Mouse (Mus musculus): ENCODE data around the gene Cacna2d1. TPM values are rescaled to one million over a fixed set of nuclear protein-coding genes. Genes with fewer than 3 reads are reported as not detected.

Gene Cacna2d1
- polyA plus RNA-seq, 1 experiment from 2014 or later, result 24.1 TPM

DNA sequence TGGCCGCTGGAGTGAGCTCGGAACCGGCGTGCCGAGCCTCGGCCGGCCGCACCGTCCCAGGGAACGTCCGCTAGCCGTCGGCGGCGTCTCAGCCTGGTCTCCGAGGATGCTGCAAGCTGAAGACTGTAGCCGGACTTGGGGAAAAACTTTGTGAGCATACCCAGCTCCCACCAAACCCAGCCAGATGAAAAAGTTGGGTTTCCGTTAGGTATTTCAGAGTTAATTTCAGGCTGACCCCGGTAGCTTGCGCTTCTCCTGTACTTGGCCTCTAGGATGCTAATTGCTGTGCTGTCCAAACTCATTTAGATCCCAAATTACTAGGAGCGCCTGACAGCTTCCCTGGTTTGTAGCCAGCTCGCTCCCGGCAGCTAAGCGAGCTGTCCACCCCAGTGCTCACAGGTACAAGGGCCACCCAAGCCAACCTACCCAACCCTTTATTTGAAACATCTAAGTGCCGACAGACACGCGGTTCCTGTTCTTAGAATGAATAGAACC lies 790 bp downstream of the Cacna2d1 start:
- Histone ChIP-seq H3K9ac (ENCODE audit: low read depth, low read length) (peak overlapping the region; percentile 91), H3K4me1 (ENCODE audit: control insufficient read depth, insufficient read depth, low read length) (peaks cover 9% of the 10 kb centered on the region; the same call in 1 of the 2 replicates), H3K4me3 (ENCODE audit: low read length) (peak overlapping the region; percentile 73), H3K9me3 (ENCODE audit: control insufficient read depth, low read length) (no peaks in the 10 kb centered on the region), H3K36me3 (ENCODE audit: control insufficient read depth, insufficient read depth, low read length) (no peaks in the 10 kb centered on the region), H3K4me2 (replicated peaks; ENCODE audit: low read depth, low read length) (peak overlapping the region; percentile 82), H3K27ac (ENCODE audit: low read depth, low read length) (peak overlapping the region; percentile 88), H3K27me3 (ENCODE audit: control insufficient read depth, insufficient read depth, low read length) (no peaks in the 10 kb centered on the region)
- under 1% methylated on average over 27 of the region's 27 CpGs for WGBS
- peak; percentile 16; the same call in 1 of the 2 replicates for ATAC-seq (ENCODE audit: low FRiP score, low TSS enrichment)

DNA sequence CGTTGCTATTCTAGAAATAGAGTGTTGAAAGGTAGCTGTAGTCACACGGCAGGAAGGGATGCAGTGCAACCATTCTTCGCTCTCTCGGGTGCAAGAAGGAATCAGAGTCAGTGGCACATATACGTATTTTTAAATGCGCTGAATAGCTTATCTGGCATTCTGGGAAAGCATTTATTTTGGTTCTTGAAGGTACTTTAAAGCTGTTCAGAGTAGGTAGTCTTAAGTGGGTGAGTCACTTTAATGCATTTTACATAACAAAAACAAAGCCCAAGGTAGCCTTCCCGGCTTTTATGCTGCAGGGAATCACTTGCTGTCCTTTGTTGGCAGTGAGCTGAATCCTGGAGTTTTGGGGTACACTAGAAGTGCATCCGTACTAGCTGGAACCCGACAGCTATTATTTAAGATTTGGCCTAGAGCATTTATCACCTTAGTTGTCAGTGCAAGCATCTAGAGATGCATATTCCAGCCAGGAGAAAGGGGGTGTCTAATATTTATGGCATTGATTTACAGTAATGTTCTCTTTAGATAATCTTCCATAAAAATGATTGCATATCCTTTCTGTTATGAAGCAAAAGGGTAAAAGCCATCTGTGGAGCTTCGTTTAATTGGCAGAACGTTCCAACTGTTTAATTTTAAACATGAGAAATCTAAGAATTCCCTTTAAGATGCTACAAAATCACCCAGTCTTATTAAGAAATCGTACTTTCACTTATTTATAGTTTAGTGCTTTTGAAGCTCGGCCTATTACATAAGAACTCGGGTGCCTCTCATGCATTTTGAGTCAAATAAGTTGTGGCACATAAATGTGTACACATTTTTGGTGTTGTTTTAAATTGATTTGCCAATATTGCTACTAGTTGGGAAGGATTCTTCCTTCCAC lies 1.6 kb downstream of the Cacna2d1 start:
- ATAC-seq (ENCODE audit: low FRiP score, low TSS enrichment), result no peak
- Histone ChIP-seq H3K36me3 (ENCODE audit: control insufficient read depth, insufficient read depth, low read length) (no peaks in the 10 kb centered on the region), H3K4me3 (ENCODE audit: low read length) (peak overlapping the region; percentile 73), H3K9me3 (ENCODE audit: control insufficient read depth, low read length) (no peaks in the 10 kb centered on the region), H3K27me3 (ENCODE audit: control insufficient read depth, insufficient read depth, low read length) (no peaks in the 10 kb centered on the region), H3K27ac (ENCODE audit: low read depth, low read length) (no peak overlapping the region), H3K4me1 (ENCODE audit: control insufficient read depth, insufficient read depth, low read length) (peaks cover 9% of the 10 kb centered on the region; the same call in 1 of the 2 replicates), H3K9ac (ENCODE audit: low read depth, low read length) (peak overlapping the region; percentile 91; the same call in 1 of the 2 replicates), H3K4me2 (replicated peaks; ENCODE audit: low read depth, low read length) (peak overlapping the region; percentile 82)
- WGBS, result 21% methylated on average over 14 of the region's 14 CpGs

DNA sequence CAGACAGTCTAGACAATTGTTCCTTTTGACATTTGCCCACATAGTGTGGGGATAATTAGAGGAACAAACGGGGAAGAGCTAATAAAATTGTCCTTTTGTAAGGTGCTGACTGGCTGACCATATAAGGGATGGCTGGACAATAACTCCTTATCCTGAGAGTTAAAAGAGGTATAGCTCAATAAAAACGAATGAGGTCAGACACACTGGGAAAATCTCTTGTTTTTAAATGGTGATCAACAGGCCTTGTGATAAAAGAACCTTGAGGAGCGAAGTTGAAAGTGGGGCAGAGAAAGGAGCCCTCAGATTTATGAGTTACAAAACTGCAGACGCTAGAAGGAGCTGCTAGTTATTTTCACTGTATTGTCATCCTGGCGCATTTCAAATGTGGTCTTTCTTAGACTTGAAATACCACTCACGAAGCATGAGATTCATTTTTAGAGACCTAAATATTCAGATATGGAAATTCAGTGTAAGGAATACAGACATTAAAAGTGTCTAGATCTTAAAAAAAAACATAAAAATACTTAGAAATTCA lies 6.8 kb downstream of the Cacna2d1 start:
- H3K27me3 ChIP-seq (ENCODE audit: control insufficient read depth, insufficient read depth, low read length), result no peaks in the 10 kb centered on the region
- 0 out of 2 replicates have a peak, but pooled peaks have one; percentile 28 for ATAC-seq (ENCODE audit: low FRiP score, low TSS enrichment)
- no peak overlapping the region for H3K27ac ChIP-seq (ENCODE audit: low read depth, low read length)
- 25% methylated on average over 6 of the region's 6 CpGs for WGBS
- no peaks in the 10 kb centered on the region for H3K4me1 ChIP-seq (ENCODE audit: control insufficient read depth, insufficient read depth, low read length)
- H3K9ac ChIP-seq (ENCODE audit: low read depth, low read length), result no peak overlapping the region
- no peak overlapping the region for H3K4me2 ChIP-seq (replicated peaks; ENCODE audit: low read depth, low read length)
- H3K9me3 ChIP-seq (ENCODE audit: control insufficient read depth, low read length), result no peaks in the 10 kb centered on the region
- no peaks in the 10 kb centered on the region; the same call in 1 of the 2 replicates for H3K36me3 ChIP-seq (ENCODE audit: control insufficient read depth, insufficient read depth, low read length)
- no peak overlapping the region for H3K4me3 ChIP-seq (ENCODE audit: low read length)

DNA sequence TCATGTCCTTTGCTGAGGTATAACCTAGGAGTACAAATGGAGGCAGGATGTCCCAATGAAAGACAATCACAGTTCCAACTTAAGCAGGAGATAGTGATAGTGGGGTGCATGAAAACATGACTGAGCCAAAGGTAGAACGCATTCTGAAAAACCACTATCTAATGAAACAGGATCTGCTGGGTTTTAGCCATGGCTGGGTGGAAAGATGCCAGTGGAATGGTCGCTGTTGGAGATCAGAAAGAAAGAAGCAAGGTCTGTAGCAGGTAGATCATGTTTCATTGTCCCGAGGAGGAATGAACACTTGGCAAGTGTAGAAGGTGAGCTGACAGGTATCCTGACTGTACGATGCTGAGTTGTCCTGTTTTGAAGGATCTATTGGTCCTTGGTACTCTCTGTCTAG lies 7.6 kb downstream of the Cacna2d1 start:
- Histone ChIP-seq H3K9me3 (ENCODE audit: control insufficient read depth, low read length) (no peaks in the 10 kb centered on the region), H3K27ac (ENCODE audit: low read depth, low read length) (no peak overlapping the region), H3K36me3 (ENCODE audit: control insufficient read depth, insufficient read depth, low read length) (no peaks in the 10 kb centered on the region; the same call in 1 of the 2 replicates)

DNA sequence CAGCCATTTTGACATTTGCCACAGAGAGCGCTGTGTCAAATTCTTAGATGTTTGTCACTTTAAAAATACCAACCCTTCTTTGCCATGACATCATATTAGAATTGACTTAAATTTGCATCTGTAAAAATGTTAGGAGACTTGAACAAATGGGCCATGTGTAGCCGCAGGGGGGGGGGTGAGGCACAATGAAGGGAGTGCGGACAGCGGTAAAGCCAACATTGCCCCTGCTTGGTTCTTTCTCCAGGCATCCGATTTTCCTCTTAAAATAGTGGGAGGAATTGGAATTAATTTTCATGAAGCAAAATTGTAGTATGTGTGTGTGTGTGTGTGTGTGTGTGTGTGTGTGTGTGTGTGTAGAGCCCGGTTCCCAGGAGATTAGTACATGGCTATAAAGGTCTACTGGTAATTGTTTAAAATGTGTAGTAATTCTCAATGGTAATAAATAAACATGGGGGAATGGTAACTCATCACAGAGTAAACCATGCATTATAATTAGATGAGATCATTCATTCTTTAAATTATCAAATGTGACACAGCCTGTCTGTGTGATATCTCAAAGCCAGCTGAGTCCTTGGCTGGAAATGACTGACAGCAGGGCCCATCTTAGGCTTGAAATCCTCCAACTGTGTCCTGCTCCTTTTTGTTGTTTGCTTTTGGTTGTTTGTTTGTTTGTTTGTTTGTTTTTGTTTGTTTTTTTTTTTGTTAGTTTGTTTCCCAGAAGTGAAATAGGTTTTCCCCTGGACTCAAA lies 14.0 kb downstream of the Cacna2d1 start:
- Histone ChIP-seq H3K9ac (ENCODE audit: low read depth, low read length) (no peak overlapping the region), H3K4me3 (ENCODE audit: low read length) (no peak overlapping the region), H3K27ac (ENCODE audit: low read depth, low read length) (no peak overlapping the region), H3K27me3 (ENCODE audit: control insufficient read depth, insufficient read depth, low read length) (no peaks in the 10 kb centered on the region), H3K4me1 (ENCODE audit: control insufficient read depth, insufficient read depth, low read length) (no peaks in the 10 kb centered on the region), H3K36me3 (ENCODE audit: control insufficient read depth, insufficient read depth, low read length) (no peaks in the 10 kb centered on the region; the same call in 1 of the 2 replicates), H3K9me3 (ENCODE audit: control insufficient read depth, low read length) (no peaks in the 10 kb centered on the region), H3K4me2 (replicated peaks; ENCODE audit: low read depth, low read length) (no peak overlapping the region)
- 94% methylated on average over 6 of the region's 6 CpGs for WGBS
- ATAC-seq (ENCODE audit: low FRiP score, low TSS enrichment), result no peak

More for the DNA sequence above, 7.6 kb downstream of the Cacna2d1 start:
- no peaks in the 10 kb centered on the region for H3K4me1 ChIP-seq (ENCODE audit: control insufficient read depth, insufficient read depth, low read length)
- no peaks in the 10 kb centered on the region for H3K27me3 ChIP-seq (ENCODE audit: control insufficient read depth, insufficient read depth, low read length)
- H3K9ac ChIP-seq (ENCODE audit: low read depth, low read length), result no peak overlapping the region
- WGBS, result 61% methylated on average over 4 of the region's 4 CpGs
- H3K4me3 ChIP-seq (ENCODE audit: low read length), result no peak overlapping the region
- ATAC-seq (ENCODE audit: low FRiP score, low TSS enrichment), result no peak
- no peak overlapping the region for H3K4me2 ChIP-seq (replicated peaks; ENCODE audit: low read depth, low read length)

DNA sequence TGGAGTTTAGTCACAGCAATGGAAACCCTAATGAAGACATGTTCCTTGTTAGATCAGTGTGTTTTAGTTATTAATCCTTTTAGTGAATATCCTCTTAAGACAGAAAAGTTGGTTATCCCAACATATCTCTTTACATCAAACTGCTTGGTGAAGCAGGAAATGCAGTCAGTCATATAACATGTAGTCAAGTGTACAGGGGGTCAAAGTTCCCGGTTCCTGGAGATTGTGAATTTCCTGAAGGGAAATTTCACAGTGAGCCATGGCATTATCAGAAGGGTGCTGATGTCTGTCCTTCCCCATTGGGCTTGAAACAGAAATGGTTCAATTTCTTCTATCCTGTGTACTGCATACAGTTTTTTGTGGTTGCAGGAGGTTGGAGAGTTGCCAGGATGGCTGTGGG lies 25.3 kb downstream of the Cacna2d1 start:
- H3K4me1 ChIP-seq (ENCODE audit: control insufficient read depth, insufficient read depth, low read length), result no peaks in the 10 kb centered on the region
- no peak overlapping the region for H3K27ac ChIP-seq (ENCODE audit: low read depth, low read length)
- no peaks in the 10 kb centered on the region for H3K9me3 ChIP-seq (ENCODE audit: control insufficient read depth, low read length)
- no peak overlapping the region for H3K9ac ChIP-seq (ENCODE audit: low read depth, low read length)
- no peak for ATAC-seq (ENCODE audit: low FRiP score, low TSS enrichment)
- H3K36me3 ChIP-seq (ENCODE audit: control insufficient read depth, insufficient read depth, low read length), result no peaks in the 10 kb centered on the region
- no peak overlapping the region for H3K4me3 ChIP-seq (ENCODE audit: low read length)
- H3K4me2 ChIP-seq (replicated peaks; ENCODE audit: low read depth, low read length), result no peak overlapping the region
- no peaks in the 10 kb centered on the region for H3K27me3 ChIP-seq (ENCODE audit: control insufficient read depth, insufficient read depth, low read length)
- 44% methylated on average over 1 of the region's 1 CpGs for WGBS

DNA sequence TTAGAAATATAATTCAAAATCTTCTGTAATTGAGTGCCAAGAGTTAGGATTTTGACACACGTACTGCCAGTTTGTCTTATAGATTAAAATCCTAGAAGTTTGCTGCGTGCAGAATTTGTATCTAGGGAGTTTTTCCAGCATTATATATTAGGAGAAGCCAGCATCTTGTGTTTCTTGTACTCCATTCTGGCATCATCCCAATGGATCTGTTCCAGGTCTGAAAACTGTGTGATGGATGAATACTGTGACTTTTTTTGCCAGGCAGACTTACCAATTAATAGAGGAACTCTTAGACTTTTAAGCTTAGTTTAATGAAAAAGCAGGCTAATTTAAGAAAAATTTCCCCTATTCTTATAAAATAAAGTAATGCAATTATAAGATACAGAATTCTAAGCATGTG lies 27.4 kb downstream of the Cacna2d1 start:
- no peak overlapping the region for H3K9ac ChIP-seq (ENCODE audit: low read depth, low read length)
- H3K9me3 ChIP-seq (ENCODE audit: control insufficient read depth, low read length), result no peaks in the 10 kb centered on the region
- no peak overlapping the region for H3K4me2 ChIP-seq (replicated peaks; ENCODE audit: low read depth, low read length)
- no peaks in the 10 kb centered on the region for H3K4me1 ChIP-seq (ENCODE audit: control insufficient read depth, insufficient read depth, low read length)
- H3K27ac ChIP-seq (ENCODE audit: low read depth, low read length), result no peak overlapping the region
- ATAC-seq (ENCODE audit: low FRiP score, low TSS enrichment), result no peak
- no peaks in the 10 kb centered on the region for H3K36me3 ChIP-seq (ENCODE audit: control insufficient read depth, insufficient read depth, low read length)
- H3K4me3 ChIP-seq (ENCODE audit: low read length), result no peak overlapping the region
- no peaks in the 10 kb centered on the region for H3K27me3 ChIP-seq (ENCODE audit: control insufficient read depth, insufficient read depth, low read length)
- WGBS, result 83% methylated on average over 2 of the region's 2 CpGs

DNA sequence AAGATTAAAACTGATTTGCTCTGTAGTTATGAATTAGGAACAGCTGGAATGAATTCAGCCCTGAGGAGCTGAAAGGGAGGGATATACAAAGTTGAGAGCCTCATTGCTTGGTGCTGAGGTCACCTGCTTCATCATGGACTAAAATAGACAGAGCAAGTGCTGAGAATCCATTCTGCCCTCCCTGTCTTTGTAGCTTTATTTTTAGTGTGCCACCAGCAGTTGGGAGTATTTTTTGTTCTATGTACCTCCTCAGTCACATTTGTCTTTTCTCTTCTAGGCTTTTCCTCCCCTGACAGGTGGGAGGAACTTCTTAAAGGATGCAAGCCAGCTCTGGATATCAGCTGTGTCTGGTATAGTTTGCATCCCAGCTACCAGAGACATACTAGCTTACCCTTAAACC lies 32.4 kb downstream of the Cacna2d1 start:
- Histone ChIP-seq H3K27me3 (ENCODE audit: control insufficient read depth, insufficient read depth, low read length) (no peaks in the 10 kb centered on the region), H3K36me3 (ENCODE audit: control insufficient read depth, insufficient read depth, low read length) (no peaks in the 10 kb centered on the region), H3K9me3 (ENCODE audit: control insufficient read depth, low read length) (no peaks in the 10 kb centered on the region), H3K9ac (ENCODE audit: low read depth, low read length) (no peak overlapping the region), H3K27ac (ENCODE audit: low read depth, low read length) (no peak overlapping the region), H3K4me2 (replicated peaks; ENCODE audit: low read depth, low read length) (no peak overlapping the region), H3K4me3 (ENCODE audit: low read length) (no peak overlapping the region), H3K4me1 (ENCODE audit: control insufficient read depth, insufficient read depth, low read length) (no peaks in the 10 kb centered on the region)
- no peak for ATAC-seq (ENCODE audit: low FRiP score, low TSS enrichment)
